Mouse (Mus musculus) hindbrain, embryonic 16.5 days (tissue): ENCODE measurements around the gene Slitrk3. TPM values are rescaled to one million over a fixed set of nuclear protein-coding genes. Genes with fewer than 3 reads are reported as not detected.
A peak's percentile ranks its signal among the peaks of the same experiment; 100 is the strongest.

ENCODE experiments used
- ATAC-seq: fragments of 200-750 bp; cut with Nextera tagmentation; 2 replicates; pipeline ENCODE4 v1.8.0; 2017; ENCODE audit warnings: moderate TSS enrichment, moderate library complexity
- H3K27ac ChIP-seq: fragments of 300-500 bp; sonication (generic); 2 replicates; pipeline ENCODE4 v1.5.1; 2014; ENCODE audit warnings: low read depth, mild to moderate bottlenecking, control low read depth, low read length, moderate library complexity
- H3K27me3 ChIP-seq: fragments of 300-500 bp; sonication (generic); replicated peaks from 2 replicates; pipeline ENCODE4 v1.6.1; 2014; ENCODE audit warnings: low read length; ENCODE audit not compliant: control insufficient read depth, insufficient read depth
- H3K36me3 ChIP-seq: fragments of 300-500 bp; sonication (generic); 2 replicates; pipeline ENCODE4 v1.6.1; 2014; ENCODE audit warnings: mild to moderate bottlenecking, low read length, moderate library complexity, mixed read lengths; ENCODE audit not compliant: control insufficient read depth, insufficient read depth
- H3K4me1 ChIP-seq: fragments of 300-500 bp; sonication (generic); 2 replicates; pipeline ENCODE4 v1.6.1; 2014; ENCODE audit warnings: low read depth, low read length; ENCODE audit not compliant: control insufficient read depth, insufficient read depth
- H3K4me2 ChIP-seq: fragments of 300-500 bp; sonication (generic); 2 replicates; pipeline ENCODE4 v1.6.1; 2014; ENCODE audit warnings: mild to moderate bottlenecking, low read length, control low read depth, moderate library complexity
- H3K4me3 ChIP-seq: fragments of 300-500 bp; sonication (generic); 2 replicates; pipeline ENCODE4 v1.5.1; 2014; ENCODE audit warnings: mild to moderate bottlenecking, low read length, control low read depth, moderate library complexity
- H3K9ac ChIP-seq: fragments of 300-500 bp; sonication (generic); 2 replicates; pipeline ENCODE4 v1.6.1; 2014; ENCODE audit warnings: low read depth, mild to moderate bottlenecking, control low read depth, low read length, moderate library complexity
- H3K9me3 ChIP-seq: fragments of 300-500 bp; sonication (generic); 2 replicates; pipeline ENCODE4 v1.6.1; 2014; ENCODE audit warnings: mild to moderate bottlenecking, low read length, moderate library complexity; ENCODE audit not compliant: control insufficient read depth
- WGBS: fragments of 180-500 bp; shearing (Covaris S2); extraction: QIAGEN DNeasy Blood & Tissue Kit; methylation state at CpG from one replicate; pipeline ENCODE4 v1.1.7; 2014; 5-methylcytosine and 5-hydroxymethylcytosine counted together
- polyA plus RNA-seq: library from polyadenylated mRNA; unstranded; fragments of >200 nt; fragmentation: Nextera tagmentation; extraction: Ambion mirVana; gene quantifications from 2 replicates; pipeline ENCODE4 v1.2.1, GENCODE M21; 2015

Slitrk3 gene
- polyA plus RNA-seq, 1 experiment from 2014 or later = 27.4 TPM

DNA sequence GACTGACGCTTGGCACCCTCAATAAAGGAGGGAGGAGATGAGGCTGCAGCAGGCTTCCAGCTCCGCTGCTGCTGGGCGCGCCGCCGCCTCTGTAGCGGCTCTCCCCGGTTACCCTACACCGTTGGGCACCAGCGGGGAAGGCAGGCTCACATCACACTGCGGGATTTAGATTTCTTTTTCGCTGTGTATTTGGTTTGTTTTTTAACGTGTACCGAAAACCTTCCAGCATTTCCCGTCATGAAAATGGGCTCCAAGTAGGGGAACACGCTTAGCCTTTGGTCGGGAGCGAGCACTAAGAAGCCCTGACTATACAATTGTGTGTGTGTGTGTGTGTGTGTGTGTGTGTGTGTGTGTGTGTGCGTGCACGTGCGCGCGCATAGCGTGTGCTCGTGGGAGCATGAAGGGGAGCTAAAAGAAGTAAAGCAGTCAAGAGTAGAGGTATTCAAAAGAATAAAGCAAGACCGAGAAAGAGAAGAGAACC lies 4.1 kb downstream of the Slitrk3 start:
- Histone ChIP-seq H3K4me1 (no peaks in the 10 kb centered on the region; the same call in 1 of the 2 replicates), H3K9me3 (no peaks in the 10 kb centered on the region), H3K36me3 (peaks cover 15% of the 10 kb centered on the region), H3K27ac (peak overlapping the region; percentile 81), H3K4me2 (peak overlapping the region; percentile 66), H3K9ac (peak overlapping the region; percentile 72), H3K4me3 (peak overlapping the region; percentile 55), H3K27me3 (no peaks in the 10 kb centered on the region)
- ATAC-seq = peak; percentile 85
- WGBS = under 1% methylated on average over 26 of the region's 26 CpGs

DNA sequence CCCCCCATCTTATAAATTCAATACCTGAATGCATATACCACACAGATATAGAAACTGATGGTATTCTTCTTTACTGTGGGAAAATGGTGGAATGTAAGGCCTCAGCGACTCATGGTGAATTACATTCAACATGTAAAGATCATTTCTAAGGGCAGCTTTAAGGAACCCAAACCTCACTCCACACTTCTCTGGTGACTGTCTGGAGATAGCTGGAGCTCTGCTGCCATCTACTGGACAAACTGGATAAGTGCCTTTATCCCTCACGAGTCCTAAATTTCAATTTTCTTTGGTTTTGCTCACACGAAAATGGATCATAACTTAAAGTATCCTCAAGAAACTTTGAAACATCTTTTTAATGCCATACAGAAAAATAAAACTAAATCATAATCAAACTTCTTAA lies 11.4 kb downstream of the Slitrk3 start:
- peaks cover 17% of the 10 kb centered on the region for H3K36me3 ChIP-seq
- WGBS = 3% methylated on average over 3 of the region's 3 CpGs
- no peaks in the 10 kb centered on the region for H3K9me3 ChIP-seq
- no peak overlapping the region for H3K27ac ChIP-seq
- H3K27me3 ChIP-seq = no peaks in the 10 kb centered on the region
- no peak overlapping the region for H3K4me2 ChIP-seq
- peak; percentile 79 for ATAC-seq
- H3K4me1 ChIP-seq = no peaks in the 10 kb centered on the region
- no peak overlapping the region for H3K4me3 ChIP-seq
- H3K9ac ChIP-seq = no peak overlapping the region

DNA sequence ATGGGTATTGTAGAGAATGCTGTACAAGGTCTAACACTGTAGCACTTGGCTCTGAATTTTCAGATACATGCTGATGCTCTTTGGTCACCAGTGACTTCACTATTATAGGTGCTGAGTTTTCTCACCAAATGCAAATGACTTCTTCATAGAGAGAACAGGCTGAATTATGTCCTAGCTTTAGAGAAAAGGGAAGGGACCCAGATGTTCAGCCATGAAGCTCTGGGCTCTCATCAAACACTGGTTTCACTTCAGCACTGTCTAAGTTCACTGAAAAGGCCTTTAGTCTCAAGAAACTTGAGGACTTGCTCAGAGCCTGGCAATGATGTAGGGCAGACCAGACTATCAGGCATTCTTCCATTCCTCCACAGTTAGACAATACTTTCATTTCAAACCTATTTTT lies 15.3 kb downstream of the Slitrk3 start:
- Histone ChIP-seq H3K4me3 (no peak overlapping the region), H3K36me3 (no peaks in the 10 kb centered on the region), H3K9me3 (no peaks in the 10 kb centered on the region), H3K4me2 (no peak overlapping the region), H3K9ac (no peak overlapping the region), H3K27ac (no peak overlapping the region), H3K4me1 (no peaks in the 10 kb centered on the region), H3K27me3 (no peaks in the 10 kb centered on the region)
- ATAC-seq = no peak

DNA sequence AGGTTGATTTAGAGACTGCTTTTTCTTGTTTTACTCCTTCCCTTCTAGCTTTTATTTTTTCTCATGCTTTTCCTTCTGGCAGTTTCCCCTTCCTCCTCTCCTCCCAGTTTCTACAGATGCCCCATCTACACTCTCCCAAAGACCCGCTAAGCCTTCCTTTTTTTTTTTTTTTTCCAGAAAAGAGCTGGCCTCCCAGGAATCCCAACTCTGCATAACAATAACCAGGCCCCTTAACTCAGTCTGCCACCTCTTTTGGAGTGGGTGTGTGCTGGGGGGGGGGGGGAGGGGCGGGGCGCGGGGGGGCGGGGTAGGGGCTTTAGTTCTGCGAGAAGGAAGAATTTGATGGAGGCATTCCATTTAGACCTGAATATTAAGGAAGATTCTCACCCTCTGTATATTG lies 51.6 kb downstream of the Slitrk3 start:
- 6% methylated on average over 6 of the region's 6 CpGs for WGBS

DNA sequence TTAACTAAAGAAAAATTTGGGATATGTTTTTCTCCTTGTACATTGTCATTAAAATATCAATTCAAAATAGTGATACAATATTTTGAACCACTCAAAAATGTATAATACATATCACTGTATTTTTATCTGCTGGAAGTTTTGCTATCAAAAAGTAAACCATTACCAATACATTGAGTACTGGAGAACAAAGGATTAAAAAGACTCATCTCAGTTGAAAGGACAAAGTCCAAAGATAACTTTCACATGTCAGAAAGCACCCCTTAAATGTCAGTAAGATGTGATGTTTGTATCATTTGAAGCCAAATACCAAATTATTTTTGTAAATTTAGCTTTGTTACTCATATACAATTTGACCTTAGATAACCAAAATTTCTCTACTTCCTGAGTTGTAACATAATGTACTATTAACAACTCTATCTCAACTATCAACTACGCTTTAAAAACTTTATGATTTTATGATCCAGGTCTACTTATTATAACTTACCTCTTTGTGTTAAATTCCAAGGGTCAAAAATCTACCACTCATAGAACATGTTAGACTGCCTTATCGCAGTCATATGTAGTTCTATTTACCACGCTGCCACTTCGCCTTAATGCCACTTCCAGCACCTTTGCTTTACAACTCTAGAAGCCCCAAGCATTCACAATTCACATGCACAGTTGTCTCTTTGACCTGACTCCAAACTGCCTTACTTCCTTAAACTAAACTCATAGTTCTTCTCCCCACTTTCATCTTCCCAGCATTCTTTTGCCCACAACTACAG lies 54.5 kb downstream of the Slitrk3 start:
- no peak overlapping the region for H3K27ac ChIP-seq
- H3K27me3 ChIP-seq = no peaks in the 10 kb centered on the region
- H3K9me3 ChIP-seq = no peaks in the 10 kb centered on the region
- H3K4me1 ChIP-seq = no peaks in the 10 kb centered on the region
- H3K36me3 ChIP-seq = no peaks in the 10 kb centered on the region
- no peak for ATAC-seq
- H3K4me2 ChIP-seq = no peak overlapping the region
- 95% methylated on average over 4 of the region's 4 CpGs for WGBS
- H3K9ac ChIP-seq = no peak overlapping the region
- no peak overlapping the region for H3K4me3 ChIP-seq

More for the DNA sequence above, 51.6 kb downstream of the Slitrk3 start:
- Histone ChIP-seq H3K36me3 (no peaks in the 10 kb centered on the region), H3K4me2 (no peak overlapping the region), H3K4me3 (no peak overlapping the region), H3K4me1 (no peaks in the 10 kb centered on the region), H3K27me3 (no peaks in the 10 kb centered on the region), H3K9me3 (no peaks in the 10 kb centered on the region), H3K9ac (no peak overlapping the region), H3K27ac (no peak overlapping the region)
- no peak for ATAC-seq

DNA sequence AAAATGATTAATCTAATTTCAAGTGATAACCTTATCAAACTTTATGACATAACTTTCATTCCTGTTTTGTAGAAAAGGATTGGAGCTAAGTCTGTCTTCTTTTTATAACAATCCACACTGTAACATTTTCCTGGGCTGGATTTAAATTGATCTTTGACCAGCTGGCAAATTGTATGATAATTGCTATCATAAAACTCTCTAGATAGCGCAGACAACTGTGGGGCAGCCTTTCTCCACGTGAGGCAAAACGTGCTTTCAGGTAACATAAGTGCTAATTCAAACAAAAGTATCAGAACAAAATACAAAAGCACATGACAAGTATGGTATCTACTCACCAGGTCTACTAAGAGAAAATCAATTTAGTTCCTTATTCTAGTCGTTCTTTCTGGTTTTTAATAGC lies 60.1 kb downstream of the Slitrk3 start:
- Histone ChIP-seq H3K4me2 (no peak overlapping the region), H3K4me3 (no peak overlapping the region), H3K36me3 (no peaks in the 10 kb centered on the region), H3K27me3 (no peaks in the 10 kb centered on the region), H3K27ac (no peak overlapping the region), H3K4me1 (no peaks in the 10 kb centered on the region), H3K9ac (no peak overlapping the region), H3K9me3 (no peaks in the 10 kb centered on the region)
- no peak for ATAC-seq
- WGBS = 75% methylated on average over 4 of the region's 4 CpGs

Other genes with a start within 250 kb of the Slitrk3 start
- gene Sis, start 89.9 kb downstream of the Slitrk3 start, polyA plus RNA-seq = 0.04 TPM in 1 of 2 replicates, not detected in the other